Mouse (Mus musculus) B cell, adult 62 days (primary cell): Measurements from ENCODE around the gene Setd1b. TPM values are rescaled to one million over a fixed set of nuclear protein-coding genes. Genes with fewer than 3 reads are reported as not detected.

Source experiments
- total RNA-seq: library from RNA; stranded (reverse); gene quantifications from 4 replicates; pipeline ENCODE4 v1.2.4, GENCODE M21; 2023

Setd1b gene
- 73.0 to 77.0 TPM (median 74.9 TPM) in 4 replicates for total RNA-seq

DNA sequence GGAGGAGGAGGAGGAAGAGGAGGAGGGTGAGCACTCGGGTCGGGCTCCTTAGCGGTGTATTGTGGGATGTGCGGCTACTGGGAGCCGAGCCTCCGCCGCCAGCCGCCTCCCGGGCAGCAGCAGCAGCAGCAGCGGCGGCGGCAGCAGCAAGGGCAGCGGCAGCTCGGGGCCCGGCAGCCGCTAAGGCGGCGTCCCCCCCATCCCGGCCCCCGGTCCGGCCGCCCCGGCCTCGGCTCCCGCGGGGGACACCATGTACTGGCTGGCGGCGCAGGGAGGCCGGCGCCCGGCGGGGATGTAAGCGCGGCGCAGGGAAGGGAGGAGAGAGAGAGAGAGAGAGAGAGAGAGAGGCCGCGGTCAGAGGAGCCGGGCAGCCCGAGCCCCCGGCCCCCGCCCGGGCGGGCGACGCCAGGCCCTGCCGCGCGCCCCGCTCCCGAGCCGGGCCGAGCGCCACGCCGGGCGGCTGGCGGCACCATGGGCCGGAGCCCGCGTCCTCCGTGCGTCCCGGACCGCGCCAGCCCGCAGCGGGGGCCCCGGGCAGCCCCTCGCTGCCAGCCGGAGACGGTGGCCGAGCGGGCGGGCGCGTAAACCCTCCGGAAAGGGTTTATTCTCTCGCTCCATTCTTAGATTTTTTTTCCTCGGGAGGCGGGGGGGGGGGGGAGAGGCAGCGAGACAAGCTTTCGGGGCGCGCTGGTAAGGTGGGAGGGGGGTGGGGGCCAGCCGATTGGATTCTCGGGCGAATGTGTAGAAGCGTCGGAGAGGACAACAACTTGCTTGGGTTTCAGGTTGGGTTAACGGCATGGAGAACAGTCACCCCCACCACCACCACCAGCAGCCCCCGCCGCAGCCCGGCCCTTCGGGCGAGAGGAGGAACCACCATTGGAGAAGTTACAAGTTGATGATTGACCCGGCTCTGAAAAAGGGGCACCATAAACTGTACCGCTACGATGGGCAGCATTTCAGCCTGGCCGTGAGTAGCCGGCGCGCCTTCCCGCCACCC, at the start of gene Setd1b:
Gene Setd1b (plus strand): TSS at position 33 of the 997 bp plus-strand sequence.

DNA sequence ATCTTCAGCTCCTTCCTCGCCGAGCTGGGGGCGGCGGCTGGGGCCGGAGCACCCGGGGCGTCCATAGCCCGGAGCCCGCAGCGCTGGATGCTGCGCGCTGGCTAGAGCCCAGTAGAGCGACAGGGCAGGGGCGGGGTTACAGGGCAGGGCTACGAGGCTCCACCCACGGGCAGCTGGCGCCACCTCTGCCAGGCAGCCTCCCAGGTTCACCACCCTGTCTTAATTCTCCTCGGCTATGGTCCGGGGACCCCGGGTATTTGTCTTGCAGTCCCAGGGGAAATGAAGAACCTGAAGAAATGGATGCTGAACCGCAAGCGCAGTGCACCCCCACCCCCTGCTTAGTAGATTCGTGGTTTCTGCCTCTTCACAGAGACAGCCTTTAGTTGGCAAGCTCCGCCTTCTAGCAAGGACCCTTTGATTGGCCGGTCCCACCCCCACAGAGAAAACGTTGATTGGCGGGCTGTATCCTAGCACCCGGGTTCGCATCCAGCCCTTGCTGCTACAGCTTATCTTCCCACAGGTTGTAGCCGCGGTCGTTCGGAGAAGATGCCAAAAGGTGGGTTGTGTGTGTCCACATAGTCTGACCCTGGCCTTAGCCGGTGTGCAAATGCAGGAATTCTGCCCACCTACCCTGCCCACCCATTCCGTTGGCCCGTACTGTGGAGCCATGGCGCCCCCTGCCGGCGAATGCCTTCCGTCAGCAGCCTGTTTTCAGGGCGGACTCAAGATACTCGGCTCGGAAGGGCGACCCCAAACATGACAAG, 9.5 kb upstream of the Setd1b start, which contains the start of gene Rhof:
Gene Rhof (minus strand): TSS at position 385 of the 764 bp plus-strand sequence.

DNA sequence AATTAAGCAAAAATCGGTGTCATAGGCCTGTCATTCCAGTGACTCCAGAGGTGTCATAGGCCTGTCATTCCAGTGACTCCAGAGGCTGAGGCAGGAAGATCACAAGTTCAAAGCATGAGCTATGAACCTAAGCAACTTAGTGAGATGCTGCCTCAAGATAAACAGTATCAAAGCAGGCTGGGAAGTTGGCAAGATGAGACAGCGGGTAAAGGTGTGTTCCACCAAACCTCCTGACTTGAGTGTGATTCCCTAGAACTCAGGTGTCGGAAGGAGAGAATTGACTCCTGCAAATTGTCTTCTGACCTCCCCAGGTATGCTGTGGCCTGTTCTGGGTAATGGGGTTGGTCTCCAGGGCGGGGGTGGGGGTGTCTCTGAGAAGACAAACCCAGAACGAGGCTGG, 27.3 kb downstream of the Setd1b start, which contains the start of gene Psmd9:
Gene Psmd9 (plus strand): TSS at position 130 of the 400 bp plus-strand sequence.

DNA sequence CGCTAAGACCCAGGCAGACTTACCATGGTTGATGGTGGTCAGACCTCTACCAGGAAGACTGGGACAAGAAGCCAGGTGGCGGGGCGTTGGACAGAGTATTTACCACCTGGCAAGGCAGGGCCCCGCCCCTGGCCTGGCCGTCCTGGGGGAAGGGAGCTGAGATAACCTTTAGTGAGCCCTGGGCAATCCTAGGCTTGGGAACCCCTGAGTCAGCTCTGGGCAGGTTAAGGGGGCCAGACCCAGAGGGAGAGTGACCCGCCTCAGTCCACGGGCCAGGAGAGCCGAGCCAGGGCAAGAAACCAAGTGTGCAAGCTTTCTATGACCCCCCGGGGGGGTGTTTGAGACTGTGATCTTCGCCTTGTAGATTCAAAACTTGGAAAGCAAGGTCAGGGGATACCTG, 40.7 kb downstream of the Setd1b start, which contains the start of gene Hpd:
Gene Hpd (minus strand): TSS at position 77 of the 400 bp plus-strand sequence.

Other genes with a start within 250 kb of the Setd1b start
- 65.3 to 81.3 TPM (median 78.3 TPM) in 4 replicates for gene Kdm2b, start 152.4 kb upstream of the Setd1b start, total RNA-seq
- 31.5 to 41.1 TPM (median 37.4 TPM) in 4 replicates for gene Orai1, start 127.1 kb upstream of the Setd1b start, total RNA-seq
- not detected in 4 replicates for gene Morn3, start 95.2 kb upstream of the Setd1b start, total RNA-seq
- 3.8 to 6.4 TPM (median 4.9 TPM) in 4 replicates for gene Tmem120b, start 73.8 kb upstream of the Setd1b start, total RNA-seq
- gene Rhof, start 9.5 kb upstream of the Setd1b start, total RNA-seq = 80.0 to 94.1 TPM (median 90.0 TPM) in 4 replicates
- gene Psmd9, start 27.2 kb downstream of the Setd1b start, total RNA-seq = 24.0 to 34.2 TPM (median 26.0 TPM) in 4 replicates
- gene Hpd, start 40.5 kb downstream of the Setd1b start, total RNA-seq = not detected in 4 replicates
- gene Wdr66, start 109.9 kb downstream of the Setd1b start, total RNA-seq = 1.2 to 2.0 TPM (median 1.7 TPM) in 4 replicates
- 53.7 to 55.1 TPM (median 54.6 TPM) in 4 replicates for gene Bcl7a, start 201.6 kb downstream of the Setd1b start, total RNA-seq